Mouse (Mus musculus) embryo, embryonic 10.5 days (tissue): ENCODE data around the gene Alg9.

ENCODE experiments used
- DNase-seq: peaks from one replicate; pipeline ENCODE4 v3.0.0-alpha.2; 2015; ENCODE audit warnings: low spot score

Alg9 gene

GRCm38 (mm10) chr9:50774991-50775612, at the start of gene Alg9, which contains the start of gene 1110032A03Rik:
Gene Alg9, plus strand, starts transcription at chr9:50775019.
Gene 1110032A03Rik, minus strand, starts transcription at chr9:50775520.
- DNase-seq, result peak; percentile 91

GRCm38 (mm10) chr9:50725921-50726590, 48.8 kb upstream of the Alg9 start:
- peak; percentile 55 for DNase-seq

- DNase-seq, result peak; percentile 66
Observed at GRCm38 (mm10) chr9:50727171-50727924, 47.5 kb upstream of the Alg9 start.

- DNase-seq, result peak; percentile 89
Observed at GRCm38 (mm10) chr9:50727925-50728651, 46.7 kb upstream of the Alg9 start.

- no peak for DNase-seq
Observed at GRCm38 (mm10) chr9:50729600-50729999, 45.2 kb upstream of the Alg9 start.

GRCm38 (mm10) chr9:50732560-50732959, 42.3 kb upstream of the Alg9 start:
- DNase-seq, result peak; percentile 53

GRCm38 (mm10) chr9:50734989-50735388, 39.8 kb upstream of the Alg9 start:
- DNase-seq, result peak; percentile 84

- DNase-seq, result peak; percentile 96
Observed at GRCm38 (mm10) chr9:50738914-50739870, 35.6 kb upstream of the Alg9 start, which contains the start of gene Dixdc1. Gene Dixdc1, minus strand, starts transcription at chr9:50739517.

- no peak for DNase-seq
Observed at GRCm38 (mm10) chr9:50740867-50741784, 33.7 kb upstream of the Alg9 start.

- DNase-seq, result no peak
Observed at GRCm38 (mm10) chr9:50742261-50742660, 32.6 kb upstream of the Alg9 start.

- no peak for DNase-seq
Observed at GRCm38 (mm10) chr9:50742744-50743143, 32.1 kb upstream of the Alg9 start.

- no peak for DNase-seq
Observed at GRCm38 (mm10) chr9:50745806-50746205, 29.0 kb upstream of the Alg9 start.

GRCm38 (mm10) chr9:50746214-50746677, 28.6 kb upstream of the Alg9 start, which contains the start of gene 2310030G06Rik:
Gene 2310030G06Rik, minus strand, starts transcription at chr9:50746536.
- DNase-seq, result peak; percentile 50

GRCm38 (mm10) chr9:50750706-50751105, 24.1 kb upstream of the Alg9 start:
- DNase-seq, result no peak

- DNase-seq, result no peak
Observed at GRCm38 (mm10) chr9:50751323-50751722, 23.5 kb upstream of the Alg9 start, which contains the start of gene Cryab. Gene Cryab, plus strand, starts transcription at chr9:50751325.

GRCm38 (mm10) chr9:50752054-50752602, 22.7 kb upstream of the Alg9 start, which contains the start of gene Hspb2:
Gene Hspb2, minus strand, starts transcription at chr9:50752354.
- DNase-seq, result no peak

GRCm38 (mm10) chr9:50752784-50753615, 21.8 kb upstream of the Alg9 start:
- DNase-seq, result no peak

- no peak for DNase-seq
Observed at GRCm38 (mm10) chr9:50753947-50754346, 20.9 kb upstream of the Alg9 start.
